Mouse (Mus musculus) B cell, adult 2 months (primary cell): ENCODE data around the gene Msrb1.
"Not testable (repeated sequence)": the region's sequence is repeated elsewhere in the genome, so short reads cannot be mapped to it uniquely, and the experiment has no call there.

ENCODE experiments used
- DNase-seq, 2 experiments: peaks; one replicate each; pipeline ENCODE4 v3.0.0; 2022

Msrb1 gene

DNA sequence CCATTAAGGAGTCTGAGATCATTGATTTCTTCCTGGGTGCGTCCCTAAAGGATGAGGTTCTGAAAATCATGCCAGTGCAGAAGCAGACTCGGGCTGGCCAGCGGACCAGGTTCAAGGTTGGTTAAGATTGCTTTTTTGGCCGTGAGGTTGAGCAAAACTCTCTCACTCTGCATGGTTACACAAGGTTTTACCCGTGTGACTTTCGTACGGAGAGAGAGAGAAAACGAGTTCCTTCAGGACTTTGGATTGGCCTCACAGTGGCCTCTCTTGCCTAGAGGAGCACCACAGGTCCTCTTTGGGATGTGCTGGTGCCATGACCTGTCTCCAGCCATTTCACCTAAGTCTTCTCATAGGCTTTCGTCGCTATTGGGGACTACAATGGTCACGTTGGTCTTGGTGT is 15.8 kb upstream of the Msrb1 start:
- peak in 1 of 2 experiments; percentile 23 for DNase-seq

DNA sequence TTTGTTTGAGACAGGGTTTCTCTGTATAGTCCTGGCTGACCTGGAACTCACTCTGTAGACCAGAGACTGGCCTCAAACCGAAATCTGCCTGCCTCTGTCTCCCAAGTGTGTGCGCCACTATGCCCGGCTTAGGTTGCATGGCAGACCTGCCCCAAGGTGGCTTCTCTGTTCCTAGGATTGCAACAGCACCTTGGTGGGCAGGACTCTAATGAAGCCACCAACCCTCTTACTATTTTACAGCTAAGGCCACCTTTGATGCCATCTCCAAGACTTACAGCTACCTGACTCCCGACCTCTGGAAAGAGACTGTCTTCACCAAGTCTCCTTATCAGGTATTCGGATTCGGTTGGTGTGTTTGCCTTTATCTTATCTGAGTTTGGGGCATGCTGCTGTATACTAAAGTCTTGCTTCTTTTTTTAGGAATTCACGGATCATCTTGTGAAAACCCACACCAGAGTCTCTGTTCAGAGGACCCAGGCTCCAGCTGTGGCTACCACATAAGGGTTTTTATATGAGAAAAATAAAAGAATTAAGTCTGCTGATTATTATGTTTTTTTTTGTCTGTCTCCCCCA is 15.0 kb upstream of the Msrb1 start:
- not testable (repeated sequence) for DNase-seq

DNA sequence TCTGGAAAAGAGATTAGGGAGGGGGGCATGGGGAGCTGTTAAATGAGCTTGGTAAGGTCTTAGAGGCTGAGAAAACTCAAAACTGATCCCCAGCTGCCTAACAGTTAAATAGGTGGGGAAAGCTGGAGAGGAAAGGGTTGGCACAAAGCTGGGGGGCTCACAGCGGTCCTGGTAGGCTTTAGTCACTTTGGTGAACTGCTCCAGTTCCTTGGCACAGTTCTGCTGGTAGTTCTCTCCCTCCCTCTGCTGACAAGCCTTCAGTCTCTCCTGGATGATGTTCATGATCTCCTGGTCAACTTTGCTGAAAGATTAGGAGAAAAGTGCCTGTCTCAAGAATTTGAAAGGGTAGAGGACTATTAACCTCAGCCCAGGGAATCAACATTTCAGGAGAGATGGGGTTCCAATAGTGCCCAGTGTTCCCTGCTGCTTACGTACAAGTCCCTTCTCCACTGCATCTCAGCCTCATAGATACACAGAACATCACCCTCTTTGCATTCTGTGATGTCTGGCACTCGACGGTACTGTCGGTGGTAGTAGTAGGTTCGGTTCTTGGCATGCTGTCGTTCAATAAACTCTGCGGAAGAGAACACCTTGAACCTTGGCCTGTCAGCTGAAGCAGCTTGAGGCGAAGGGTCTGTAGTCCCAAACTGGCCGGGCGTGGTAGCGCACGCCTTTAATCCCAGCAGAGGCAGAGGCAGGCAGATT is 14.1 kb upstream of the Msrb1 start:
- no peak for DNase-seq

DNA sequence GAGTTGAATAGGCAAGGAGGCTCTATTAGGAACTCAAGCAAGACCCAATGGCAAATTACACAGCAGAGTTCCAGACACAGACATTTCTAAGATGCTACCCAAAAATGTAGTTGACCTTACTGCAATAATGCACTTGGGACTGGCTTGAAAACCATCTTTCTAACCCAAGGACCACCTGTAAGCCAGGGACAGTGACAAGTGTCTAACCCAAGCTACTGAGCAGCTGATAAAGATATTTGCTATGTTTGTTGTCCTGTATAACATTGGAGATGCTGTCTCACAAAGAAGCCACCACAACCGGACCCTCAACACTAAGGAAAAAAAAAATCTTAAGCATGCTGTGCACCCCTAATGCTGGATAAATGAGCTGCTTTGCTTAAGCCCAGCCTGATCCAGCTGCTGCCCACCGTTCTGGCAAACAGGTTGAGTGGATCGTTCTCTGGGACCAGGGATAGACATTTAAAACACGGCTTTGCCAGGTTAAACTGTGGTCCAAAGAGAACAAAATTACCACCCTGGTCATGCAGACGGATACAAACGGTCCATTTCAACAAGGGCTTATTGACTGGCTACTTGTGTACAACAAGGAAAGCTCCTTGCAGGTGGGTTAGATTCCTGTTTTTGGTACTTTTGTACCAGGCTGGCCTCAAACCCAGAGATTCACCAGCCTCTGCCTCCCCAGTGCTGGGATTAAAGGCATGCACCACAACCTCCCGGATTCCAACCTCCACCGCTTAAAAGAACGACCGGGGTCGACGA is 13.1 kb upstream of the Msrb1 start:
- DNase-seq, result no peak

DNA sequence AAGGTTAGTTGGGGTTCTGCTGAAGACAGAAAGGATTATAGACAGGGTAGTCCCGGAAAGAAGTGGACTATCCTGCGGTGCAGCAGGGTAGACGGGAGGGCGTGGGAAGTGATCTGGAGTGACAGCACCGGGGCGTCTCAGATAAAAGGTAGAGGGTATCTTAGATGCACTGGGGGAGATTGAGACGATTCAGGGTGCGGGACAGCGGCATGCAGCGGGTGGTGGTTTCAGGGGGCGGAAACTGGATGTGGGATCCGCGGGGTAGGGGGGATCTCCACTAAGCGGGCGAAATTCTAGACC is 12.6 kb upstream of the Msrb1 start:
- DNase-seq, result no peak

DNA sequence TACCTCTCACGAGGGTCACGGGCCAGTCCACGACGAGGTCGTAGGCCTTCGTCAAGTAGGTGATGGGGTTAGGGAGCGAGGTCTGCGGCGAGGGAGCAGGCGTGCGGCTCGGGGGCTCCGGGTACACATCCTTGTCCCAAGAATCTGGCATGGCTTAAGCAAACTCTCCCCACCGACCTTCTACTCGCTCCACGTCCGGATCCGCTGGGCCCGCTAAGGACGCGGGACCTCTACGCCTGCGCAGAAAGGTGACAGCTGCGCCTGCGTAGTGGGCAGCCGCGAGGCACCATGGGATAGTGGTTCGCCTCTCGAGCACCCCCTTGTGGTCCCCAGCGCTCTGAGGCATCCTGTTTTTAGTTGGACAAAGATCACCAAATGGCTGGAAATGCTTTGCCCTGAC is 12.3 kb upstream of the Msrb1 start, which contains the start of gene Ndufb10:
Gene Ndufb10 (minus strand): TSS at position 295 of the 400 bp plus-strand sequence.
- DNase-seq, result peak; percentile 98

DNA sequence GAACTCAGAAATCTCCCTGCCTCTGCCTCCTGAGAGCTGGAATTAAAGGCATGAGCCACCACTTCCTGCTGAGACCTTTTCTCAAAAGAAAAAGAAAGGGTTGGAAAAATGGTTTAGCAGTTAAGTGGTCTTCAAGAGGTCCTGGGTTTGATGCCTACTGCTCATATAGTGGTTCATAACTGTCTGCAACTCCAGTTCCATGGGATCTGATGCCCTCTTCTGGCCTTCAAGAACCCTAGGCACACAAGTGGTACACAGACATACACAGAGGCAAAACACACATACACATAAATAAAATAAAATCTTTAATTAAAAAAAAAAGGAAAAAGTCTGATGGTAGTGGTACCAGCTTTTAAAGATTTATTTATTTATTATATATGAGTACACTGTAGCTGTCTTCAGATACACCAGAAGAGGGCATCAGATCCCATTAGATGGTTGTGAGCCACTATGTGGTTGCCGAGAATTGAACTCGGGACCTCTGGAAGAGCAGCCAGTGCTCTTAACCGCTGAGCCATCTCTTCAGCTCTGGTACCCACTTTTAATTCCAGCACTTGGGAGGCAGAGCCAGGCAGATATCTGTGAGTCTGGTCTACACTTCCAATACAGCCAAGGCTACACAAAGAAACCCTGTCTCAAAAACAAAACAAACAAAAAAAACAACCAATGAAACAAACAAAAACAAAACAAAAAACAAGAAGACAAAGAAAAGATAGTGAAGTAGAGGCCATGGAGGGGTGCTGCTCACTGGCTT is 10.6 kb upstream of the Msrb1 start:
- no peak for DNase-seq

DNA sequence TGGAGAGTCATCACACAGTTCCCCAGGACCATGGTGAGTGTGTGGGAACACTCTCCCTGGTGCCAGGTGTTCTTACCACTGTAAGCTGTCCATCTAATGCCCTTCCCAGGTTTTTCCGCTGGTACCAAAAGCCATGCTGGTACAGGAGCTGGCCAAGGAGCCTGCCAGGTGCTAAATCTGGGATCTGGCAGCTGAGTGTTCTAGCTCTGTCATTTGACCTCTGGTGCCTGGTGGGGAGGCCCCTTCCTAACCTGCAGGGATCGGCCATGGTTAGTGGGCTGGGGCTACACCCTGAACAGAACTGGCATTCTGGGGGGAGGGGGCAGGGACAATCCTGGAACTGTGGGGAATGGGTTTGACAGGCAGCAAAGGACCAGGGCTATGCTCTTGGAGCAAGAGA is 8.8 kb upstream of the Msrb1 start, which contains the start of gene Rpl3l:
Gene Rpl3l (plus strand): TSS at position 203 of the 400 bp plus-strand sequence.
- DNase-seq, result no peak

DNA sequence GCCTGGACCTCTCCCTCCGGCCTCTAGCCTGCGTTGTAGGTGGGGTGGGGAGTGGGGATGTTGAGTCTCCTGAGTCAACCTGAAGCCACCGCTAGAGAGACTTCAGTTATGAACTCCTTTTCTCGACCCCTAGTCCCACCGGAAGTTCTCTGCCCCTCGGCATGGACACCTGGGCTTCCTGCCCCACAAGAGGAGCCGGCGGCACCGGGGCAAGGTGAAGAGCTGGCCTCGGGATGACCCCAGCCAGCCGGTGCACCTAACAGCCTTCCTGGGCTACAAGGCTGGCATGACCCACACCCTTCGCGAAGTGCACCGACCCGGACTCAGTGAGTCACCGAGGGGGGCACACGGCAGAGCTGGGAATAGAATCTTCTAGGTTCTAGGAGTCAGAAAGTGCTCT is 8.3 kb upstream of the Msrb1 start:
- DNase-seq, result no peak

DNA sequence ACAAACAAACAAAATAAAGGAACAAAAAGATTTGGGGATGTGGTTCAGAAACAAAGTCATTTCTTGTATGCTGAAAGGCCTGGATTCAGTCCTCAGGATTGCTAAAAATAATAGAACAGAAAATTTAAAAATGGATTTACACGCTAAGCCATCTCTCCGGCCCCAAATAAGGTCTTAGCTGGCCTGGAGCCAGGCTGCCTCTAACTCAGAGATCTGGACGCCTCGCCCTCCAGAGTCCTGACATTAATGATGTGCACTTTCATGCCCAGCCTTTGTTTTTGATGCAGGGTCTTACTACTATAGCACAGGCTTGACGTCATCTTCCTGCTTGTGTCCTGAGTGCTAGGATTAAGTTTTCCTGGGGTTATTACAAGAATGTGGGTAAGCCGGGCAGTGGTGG is 7.4 kb upstream of the Msrb1 start:
- DNase-seq, result no peak

DNA sequence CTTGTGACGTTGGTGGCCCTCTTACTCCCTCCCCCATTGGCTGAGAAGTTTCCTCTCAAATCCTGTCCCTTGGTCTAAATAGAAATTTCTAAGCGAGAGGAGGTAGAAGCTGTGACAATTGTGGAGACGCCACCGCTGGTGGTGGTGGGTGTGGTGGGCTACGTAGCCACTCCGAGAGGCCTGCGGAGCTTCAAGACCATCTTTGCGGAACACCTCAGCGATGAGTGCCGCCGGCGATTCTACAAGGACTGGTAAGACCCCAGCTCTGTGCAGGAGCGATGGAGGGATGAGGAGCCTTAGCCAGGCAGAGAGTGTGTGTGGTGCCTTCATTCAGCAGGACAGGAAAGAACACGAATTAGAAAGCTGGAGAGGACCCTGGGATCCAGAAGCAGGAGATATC is 5.7 kb upstream of the Msrb1 start:
- no peak for DNase-seq

DNA sequence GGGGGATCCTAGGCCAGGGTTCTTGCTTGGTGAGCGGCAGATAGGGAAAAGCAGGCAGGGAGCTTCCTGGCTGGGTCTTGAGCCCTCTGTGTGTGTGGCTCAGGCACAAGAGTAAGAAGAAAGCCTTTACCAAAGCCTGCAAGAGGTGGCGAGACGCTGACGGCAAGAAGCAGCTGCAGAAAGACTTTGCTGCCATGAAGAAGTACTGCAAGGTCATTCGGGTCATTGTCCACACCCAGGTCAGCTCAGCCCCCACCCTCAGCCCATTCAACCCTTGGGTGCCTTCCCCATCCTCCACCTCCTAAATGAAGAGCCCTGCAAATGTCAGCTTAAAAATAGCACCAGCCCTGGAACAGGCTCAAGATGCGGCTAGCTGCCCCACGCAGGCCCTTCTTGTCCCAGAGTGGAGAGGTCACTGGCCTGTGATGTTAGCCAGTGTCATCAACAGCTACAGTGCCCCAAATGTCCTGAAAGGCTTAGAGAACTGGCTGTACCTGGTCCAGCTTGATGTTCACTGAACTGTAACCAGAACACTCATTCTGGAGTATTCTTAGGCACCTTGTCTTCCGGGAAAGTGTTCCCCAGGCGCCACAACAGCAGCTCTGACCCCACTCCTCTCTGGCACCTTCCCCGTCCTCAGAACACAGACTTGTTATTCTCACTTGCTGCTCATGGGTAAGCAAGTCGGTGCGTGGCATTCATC is 4.1 kb upstream of the Msrb1 start:
- no peak for DNase-seq

DNA sequence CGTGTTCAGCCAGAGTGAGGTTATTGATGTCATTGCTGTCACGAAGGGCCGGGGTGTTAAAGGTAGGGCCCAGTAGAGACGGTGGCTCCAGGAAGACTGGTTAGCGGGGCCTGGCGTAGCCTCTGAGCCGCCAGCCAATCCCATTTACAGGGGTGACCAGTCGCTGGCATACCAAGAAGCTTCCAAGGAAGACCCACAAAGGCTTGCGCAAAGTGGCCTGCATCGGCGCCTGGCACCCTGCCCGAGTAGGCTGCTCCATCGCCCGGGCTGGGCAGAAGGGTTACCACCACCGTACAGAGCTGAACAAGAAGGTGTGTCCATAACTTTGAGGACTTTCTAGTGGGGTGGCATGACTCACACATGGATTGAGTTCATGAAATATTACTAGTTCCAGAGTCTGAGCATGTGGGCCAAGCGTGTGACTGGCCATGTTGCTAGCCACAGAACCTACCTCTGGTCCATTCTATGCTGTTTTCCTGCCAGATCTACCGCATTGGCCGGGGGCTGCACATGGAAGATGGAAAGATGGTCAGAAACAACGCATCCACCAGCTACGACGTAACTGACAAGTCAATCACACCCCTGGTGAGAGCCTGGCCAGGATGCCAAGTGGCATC is 2.9 kb upstream of the Msrb1 start:
- no peak for DNase-seq

DNA sequence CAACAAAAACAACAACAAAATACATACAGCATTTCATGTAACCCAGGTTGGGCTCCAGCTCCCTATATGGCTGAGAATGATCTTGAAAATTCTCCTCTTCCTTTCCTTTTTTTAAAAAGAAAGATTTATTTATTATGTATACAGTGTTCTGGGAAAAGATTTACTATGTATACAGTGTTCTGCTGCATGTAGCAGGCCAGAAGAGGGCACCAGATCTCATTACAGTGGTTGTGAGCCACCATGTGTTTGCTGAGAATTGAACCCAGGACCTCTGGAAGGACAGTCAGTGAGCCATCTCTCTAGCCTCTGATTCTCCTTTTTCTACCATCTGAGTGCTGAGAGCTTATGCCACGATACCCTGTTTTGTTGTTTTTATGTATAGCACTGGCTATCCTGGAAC is 1.9 kb upstream of the Msrb1 start:
- DNase-seq, result no peak

DNA sequence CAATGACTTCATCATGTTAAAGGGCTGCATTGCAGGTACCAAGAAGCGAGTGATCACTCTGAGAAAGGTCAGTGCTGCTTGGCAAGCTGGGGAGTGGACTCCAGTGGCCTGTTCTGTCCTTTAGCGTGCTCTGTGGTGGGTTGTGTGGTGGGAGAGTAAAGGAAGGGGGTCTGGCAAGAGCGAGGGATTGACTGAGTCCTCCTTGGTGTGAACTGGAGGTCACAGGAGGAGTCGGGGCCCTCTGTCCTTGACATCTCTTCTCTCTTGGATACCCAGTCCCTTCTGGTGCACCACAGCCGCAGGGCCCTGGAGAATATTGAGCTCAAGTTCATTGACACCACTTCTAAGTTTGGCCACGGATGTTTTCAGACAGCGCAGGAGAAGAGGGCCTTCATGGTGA is 996 bp upstream of the Msrb1 start:
- no peak for DNase-seq

DNA sequence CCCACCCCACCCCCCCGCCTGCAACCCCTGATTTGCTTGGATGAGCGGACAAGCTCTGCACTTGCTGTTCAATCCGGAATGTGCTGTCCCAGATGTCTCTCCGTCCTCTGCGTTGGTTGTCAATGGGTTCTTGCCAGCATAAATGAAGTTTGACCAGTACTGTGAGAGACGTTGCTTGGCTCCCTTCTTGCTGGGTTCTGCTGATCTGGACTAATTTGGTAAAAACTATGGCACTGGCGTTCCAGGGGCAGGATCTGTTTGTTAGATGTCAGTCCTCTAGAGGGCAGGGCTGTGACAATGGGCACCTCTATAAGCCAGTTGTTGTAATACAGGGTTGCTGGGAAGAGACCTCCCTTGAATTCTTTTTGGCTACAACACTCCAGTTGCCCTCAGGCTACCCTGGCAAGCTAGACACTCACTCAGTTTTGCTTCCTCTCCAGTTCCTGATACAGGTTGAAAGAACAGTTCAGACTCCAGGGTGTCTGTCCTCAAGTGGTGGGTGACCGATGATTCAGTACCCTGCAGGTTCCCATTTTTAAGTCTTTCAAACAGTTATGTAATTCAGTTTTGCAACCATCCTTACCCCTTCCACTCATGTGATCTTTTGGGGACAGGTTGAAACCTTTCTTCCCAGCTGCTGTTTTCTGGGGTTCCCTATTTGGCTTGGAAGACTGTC is 831 bp downstream of the Msrb1 start:
- no peak for DNase-seq

DNA sequence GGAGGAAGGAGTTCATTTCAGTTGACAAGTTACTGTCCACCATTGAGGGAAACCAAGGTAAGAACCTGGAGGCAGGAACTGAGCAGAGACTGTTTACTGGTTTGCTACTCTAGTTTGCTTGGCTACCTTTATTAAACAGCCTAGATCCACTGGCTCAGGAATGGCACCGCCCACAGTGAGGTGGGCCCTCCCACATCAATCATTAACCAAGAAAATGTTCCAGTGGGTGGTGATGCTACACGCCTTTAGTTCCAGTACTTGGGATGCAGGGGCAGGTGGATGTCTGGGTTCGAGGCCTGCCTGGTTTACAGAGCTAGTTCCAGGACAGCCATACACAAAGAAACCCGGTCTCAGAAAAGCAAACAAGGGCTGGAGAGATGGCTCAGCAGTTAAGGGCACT is 1.8 kb downstream of the Msrb1 start:
- no peak for DNase-seq

DNA sequence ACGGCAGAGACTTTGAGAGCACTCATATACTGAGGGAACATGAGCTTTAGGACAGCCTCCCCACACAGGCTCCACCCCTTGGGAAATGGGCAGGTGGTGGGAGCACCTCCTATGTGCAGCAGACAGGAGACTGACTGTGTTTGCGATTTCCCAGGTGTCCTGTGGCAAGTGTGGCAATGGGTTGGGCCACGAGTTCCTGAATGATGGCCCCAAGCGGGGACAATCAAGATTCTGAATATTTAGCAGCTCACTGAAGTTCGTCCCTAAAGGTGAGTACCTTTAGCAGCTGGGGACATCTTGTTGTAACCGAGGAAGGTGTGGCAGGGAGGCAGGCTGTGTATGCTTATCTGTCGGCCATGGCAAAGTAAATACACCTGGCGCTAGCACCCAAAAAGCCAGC is 3.5 kb downstream of the Msrb1 start:
- DNase-seq, result no peak

DNA sequence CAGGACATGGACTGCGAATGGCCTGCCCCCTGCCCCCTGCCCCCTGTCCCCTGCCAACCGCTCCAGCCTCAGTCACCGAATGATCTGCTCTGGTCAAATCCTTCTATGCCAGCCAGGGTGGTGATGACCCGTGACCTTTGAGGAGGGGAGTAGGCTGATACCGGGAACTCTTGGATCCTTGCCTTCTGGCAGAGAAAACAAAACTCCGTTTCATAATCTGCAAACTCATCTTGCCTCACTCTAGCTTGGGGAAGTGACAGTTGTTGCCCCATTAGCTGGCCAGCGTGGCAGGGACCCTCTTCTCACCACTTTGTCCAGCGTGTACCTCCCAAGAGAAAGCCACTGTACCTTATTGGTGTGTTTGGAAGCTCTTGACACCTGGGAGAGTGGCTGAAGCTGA is 5.9 kb downstream of the Msrb1 start:
- no peak for DNase-seq

DNA sequence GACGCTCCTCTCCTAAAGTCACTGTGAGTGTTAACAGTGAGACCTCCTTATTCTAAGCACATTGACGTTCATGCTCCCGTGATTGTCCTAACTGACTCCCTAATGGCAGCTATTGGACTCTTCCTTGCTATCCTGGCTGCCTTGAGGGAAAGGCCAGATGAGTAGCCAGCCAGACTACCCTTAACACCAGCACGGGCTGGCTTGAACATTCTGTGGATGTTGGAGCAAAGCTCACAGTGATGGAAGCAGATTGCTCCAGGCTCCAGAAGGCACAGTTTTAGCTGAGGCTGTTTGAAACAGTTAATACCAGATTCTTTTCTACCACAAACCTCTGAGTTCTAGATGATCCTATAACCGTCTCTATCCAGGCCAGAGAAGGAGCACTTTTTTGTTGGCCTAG is 7.5 kb downstream of the Msrb1 start:
- DNase-seq, result no peak

DNA sequence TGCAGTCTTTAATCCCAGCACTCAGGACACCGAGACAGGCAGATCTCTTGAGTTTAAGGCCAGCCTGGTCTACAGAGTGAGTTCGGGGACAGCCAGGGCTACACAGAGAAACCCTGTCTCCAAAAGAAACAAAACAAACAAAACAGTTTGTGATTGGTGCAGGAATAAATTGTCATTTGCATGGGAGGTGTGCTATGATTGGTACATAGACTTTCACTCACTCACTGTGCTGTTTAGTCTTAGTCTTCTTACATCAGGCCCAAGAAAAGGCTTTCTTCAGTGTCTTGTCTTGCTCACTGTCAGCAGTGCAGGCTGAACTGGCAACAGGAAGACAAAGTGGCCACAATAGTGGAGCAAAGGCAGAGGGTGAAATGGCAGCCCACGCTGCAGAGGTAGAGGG is 7.9 kb downstream of the Msrb1 start:
- no peak for DNase-seq
